Mouse (Mus musculus) spleen, adult 2 months (tissue): Measurements from ENCODE around the gene Iqgap3.

Experiments
- CTCF ChIP-seq: fragments of 200-500 bp; IDR thresholded peaks from 2 replicates; pipeline ENCODE4 v1.5.1; 2011; ENCODE audit warnings: mild to moderate bottlenecking, inconsistent platforms; ENCODE audit not compliant: insufficient read depth, insufficient read length, insufficient replicate concordance; ENCODE audit errors: extremely low read depth
- POLR2A ChIP-seq: fragments of 200-500 bp; IDR thresholded peaks from 2 replicates; pipeline ENCODE4 v1.6.1; 2011; ENCODE audit warnings: low read depth, low read length, inconsistent platforms

DNA sequence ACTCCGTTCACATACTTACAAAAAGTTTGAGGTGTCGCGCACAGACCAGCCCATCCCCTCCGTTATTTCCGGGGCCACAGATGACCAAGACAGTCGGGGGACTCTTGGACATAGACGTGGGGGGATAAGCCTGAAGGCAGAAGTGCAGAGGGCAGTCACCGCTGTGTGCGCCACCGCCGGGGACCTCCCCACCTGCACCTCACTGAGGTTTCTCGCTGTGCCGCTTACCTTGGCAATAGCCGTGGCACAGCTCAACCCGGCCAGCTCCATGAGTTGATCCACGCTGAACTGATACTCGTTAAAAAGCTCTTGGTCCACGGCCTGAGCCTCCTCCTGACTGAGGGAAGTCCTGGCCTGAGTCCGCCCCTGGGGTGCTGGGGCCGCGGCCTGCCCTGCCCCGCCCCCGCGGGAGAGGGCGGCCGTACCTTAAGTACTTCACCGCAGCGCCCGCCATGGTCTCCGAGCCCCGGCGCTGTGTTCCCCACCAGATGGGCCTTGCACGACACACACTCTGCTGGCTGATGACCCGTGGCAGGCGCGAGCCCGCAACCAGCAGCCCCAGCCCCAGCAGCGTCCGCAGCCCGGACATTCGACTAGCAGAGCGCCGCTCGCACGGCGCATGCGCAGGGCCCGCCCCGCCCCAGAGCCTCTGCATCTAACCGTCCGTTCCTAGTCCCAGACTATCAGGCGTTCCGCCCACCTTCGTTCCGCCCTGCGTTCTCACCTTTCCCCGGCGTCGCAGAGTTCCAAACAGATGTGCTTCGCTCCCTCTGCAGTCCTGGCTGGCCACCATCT, 23.7 kb upstream of the Iqgap3 start, which contains the start of gene Naxe:
- TF ChIP-seq CTCF (no peak), POLR2A (peak; percentile 67)
